ENCODE assay signal across 8 mouse cellular contexts in genomic region chr3:87884291-87884690, GRCm38 (mm10). TPM values are rescaled to one million over a fixed set of nuclear protein-coding genes. Genes with fewer than 3 reads are reported as not detected.
DNase-seq lines count a peak whose midpoint lies in the region; ATAC-seq and TF ChIP-seq lines count a peak whose summit lies in the region.

No protein-coding gene starts in this region.

- WGBS in lung, postnatal 0 days, result 0% methylated on average over 3 of the region's 3 CpGs
- 5% methylated on average over 3 of the region's 3 CpGs for WGBS in forebrain, embryonic 11.5 days
- WGBS in limb, embryonic 14.5 days, result 4% methylated on average over 3 of the region's 3 CpGs
- under 1% methylated on average over 3 of the region's 3 CpGs for WGBS in small intestine, adult 2 months

- no peak for ATAC-seq in lung, postnatal 0 days
- no peak for ATAC-seq in forebrain, embryonic 11.5 days (replicated peaks; ENCODE audit: low FRiP score)
- no peak for ATAC-seq in limb, embryonic 14.5 days (ENCODE audit: low FRiP score, low read depth)

- no peak for TF ChIP-seq EP300 in lung, postnatal 0 days (IDR thresholded peaks at IDR 0.05)

- H3K9ac ChIP-seq in lung, postnatal 0 days (replicated peaks; ENCODE audit: low read depth), result peak overlapping the region; percentile 89
- H3K9ac ChIP-seq in forebrain, embryonic 11.5 days (ENCODE audit: low read length), result peak overlapping the region; percentile 92
- H3K9ac ChIP-seq in limb, embryonic 14.5 days (ENCODE audit: low read depth, low read length, severe bottlenecking), result peak overlapping the region; percentile 89

- peaks cover 15% of the 10 kb centered on the region for H3K4me1 ChIP-seq in lung, postnatal 0 days (ENCODE audit: insufficient read depth, low read depth, low read length)
- peaks cover 5% of the 10 kb centered on the region; the same call in 1 of the 2 replicates for H3K4me1 ChIP-seq in forebrain, embryonic 11.5 days (replicated peaks; ENCODE audit: control insufficient read depth, insufficient read depth, low read length)
- peaks cover 12% of the 10 kb centered on the region for H3K4me1 ChIP-seq in limb, embryonic 14.5 days (ENCODE audit: control insufficient read depth, insufficient read depth, low read length)
- H3K4me1 ChIP-seq in small intestine, adult 2 months (ENCODE audit: control insufficient read depth, insufficient read depth, insufficient read length, low read length), result peaks cover 7% of the 10 kb centered on the region; the same call in 1 of the 2 replicates

- H3K9me3 ChIP-seq in lung, postnatal 0 days (ENCODE audit: low read length), result no peaks in the 10 kb centered on the region
- no peaks in the 10 kb centered on the region; the same call in 1 of the 2 replicates for H3K9me3 ChIP-seq in forebrain, embryonic 11.5 days (ENCODE audit: control insufficient read depth, low read length)
- 0 out of 2 replicates have a peak, but pooled peaks cover 3% of the 10 kb centered on the region for H3K9me3 ChIP-seq in limb, embryonic 14.5 days (ENCODE audit: control insufficient read depth, low read length)

- TF ChIP-seq POLR2A in limb, embryonic 14.5 days (IDR thresholded peaks at IDR 0.05; ENCODE audit: borderline replicate concordance, extremely low read depth, insufficient read depth, insufficient read length), result no peak
- TF ChIP-seq POLR2A in small intestine, adult 2 months (IDR thresholded peaks at IDR 0.05; ENCODE audit: low read depth, low read length), result no peak

- peak overlapping the region; percentile 89 for H3K4me2 ChIP-seq in lung, postnatal 0 days (replicated peaks; ENCODE audit: low read depth, low read length)
- H3K4me2 ChIP-seq in forebrain, embryonic 11.5 days (ENCODE audit: low read depth, low read length, severe bottlenecking), result peak overlapping the region; percentile 59
- H3K4me2 ChIP-seq in limb, embryonic 14.5 days (replicated peaks; ENCODE audit: low read depth, low read length, severe bottlenecking), result peak overlapping the region; percentile 94

- H3K27ac ChIP-seq in lung, postnatal 0 days (ENCODE audit: low read length), result peak overlapping the region; percentile 87; the same call in 1 of the 2 replicates
- H3K27ac ChIP-seq in forebrain, embryonic 11.5 days (ENCODE audit: low read depth, low read length), result no peak overlapping the region
- no peak overlapping the region for H3K27ac ChIP-seq in limb, embryonic 14.5 days (replicated peaks; ENCODE audit: low read depth, low read length)
- no peak overlapping the region for H3K27ac ChIP-seq in small intestine, adult 2 months (ENCODE audit: insufficient read depth, low read depth, low read length)

- no peaks in the 10 kb centered on the region for H3K36me3 ChIP-seq in lung, postnatal 0 days (ENCODE audit: insufficient read depth, low read length)
- peaks cover 3% of the 10 kb centered on the region for H3K36me3 ChIP-seq in forebrain, embryonic 11.5 days (ENCODE audit: control insufficient read depth, insufficient read depth, low read length)
- peaks cover 21% of the 10 kb centered on the region for H3K36me3 ChIP-seq in limb, embryonic 14.5 days (ENCODE audit: control insufficient read depth, insufficient read depth, low read length)
- peaks cover 6% of the 10 kb centered on the region for H3K36me3 ChIP-seq in small intestine, adult 2 months (ENCODE audit: control insufficient read depth, insufficient read depth, low read length)

- no peak for DNase-seq in lung, postnatal 0 days (ENCODE audit: low spot score)
- no peak for DNase-seq in lung, postnatal 25 days (ENCODE audit: low spot score)
- DNase-seq in forebrain, embryonic 11.5 days (ENCODE audit: low spot score), result no peak
- no peak for DNase-seq in limb, embryonic 14.5 days (ENCODE audit: low spot score)
- DNase-seq in cerebellum, postnatal 10 days, result no peak
- DNase-seq in left cerebral cortex, postnatal 10 days (ENCODE audit: extremely low spot score in 1 of 2, low spot score in 2 of 2), result no peak
- no peak for DNase-seq in natural killer cell, adult 2 months (ENCODE audit: low spot score in 2 of 2)

- H3K4me3 ChIP-seq in lung, postnatal 0 days (ENCODE audit: low read depth, low read length), result peak overlapping the region; percentile 93
- H3K4me3 ChIP-seq in forebrain, embryonic 11.5 days (ENCODE audit: low read depth, low read length), result peak overlapping the region; percentile 97
- H3K4me3 ChIP-seq in limb, embryonic 14.5 days (replicated peaks; ENCODE audit: low read length), result peak overlapping the region; percentile 97
- peak overlapping the region; percentile 79 for H3K4me3 ChIP-seq in small intestine, adult 2 months (ENCODE audit: low read depth, low read length)

- no peak for TF ChIP-seq CTCF in lung, postnatal 0 days (IDR thresholded peaks at IDR 0.05)
- TF ChIP-seq CTCF in small intestine, adult 2 months (IDR thresholded peaks at IDR 0.05; ENCODE audit: extremely low read depth, insufficient read length, insufficient replicate concordance, low read depth, low read length), result no peak

- intact Hi-C loops in left cerebral cortex, postnatal 10 days (cut with DNase I), result no loop called here

- H3K27me3 ChIP-seq in lung, postnatal 0 days (replicated peaks; ENCODE audit: insufficient read depth, low read length), result no peaks in the 10 kb centered on the region
- no peaks in the 10 kb centered on the region for H3K27me3 ChIP-seq in forebrain, embryonic 11.5 days (ENCODE audit: control insufficient read depth, insufficient read depth, low read length)
- H3K27me3 ChIP-seq in limb, embryonic 14.5 days (ENCODE audit: control insufficient read depth, insufficient read depth, low read length), result no peaks in the 10 kb centered on the region
- no peaks in the 10 kb centered on the region for H3K27me3 ChIP-seq in small intestine, adult 2 months (ENCODE audit: control insufficient read depth, insufficient read depth, low read length)

RNA-seq across cellular contexts. Expression of gene Prcc, which starts 1.1 kb away (rescaled TPM):
- polyA plus RNA-seq in lung, postnatal 0 days (2015; fragmentation: Nextera tagmentation; extraction: Ambion mirVana), result 9.7 and 9.8 TPM in 2 replicates
- polyA plus RNA-seq in forebrain, embryonic 11.5 days (2014; fragmentation: Nextera tagmentation; extraction: Ambion mirVana), result 19.6 and 22.3 TPM in 2 replicates
- 48.5 and 50.6 TPM in 2 replicates for polyA plus RNA-seq in limb, embryonic 14.5 days (2012; rRNA removed)
- polyA plus RNA-seq in limb, embryonic 14.5 days (2014; fragmentation: Nextera tagmentation; extraction: Ambion mirVana), result 15.8 and 16.8 TPM in 2 replicates
- 13.4 and 27.1 TPM in 2 replicates for polyA plus RNA-seq in small intestine, adult 2 months (2012; rRNA removed)
- total RNA-seq in left cerebral cortex, postnatal 10 days (2021), result 10 to 100 TPM; 63.0 to 63.8 TPM

RNA-seq across cellular contexts. Expression of gene Hdgf, which starts 21.8 kb away (rescaled TPM):
- polyA plus RNA-seq in lung, postnatal 0 days (2015; fragmentation: Nextera tagmentation; extraction: Ambion mirVana), result 186 and 199 TPM in 2 replicates
- polyA plus RNA-seq in forebrain, embryonic 11.5 days (2014; fragmentation: Nextera tagmentation; extraction: Ambion mirVana), result 325 and 329 TPM in 2 replicates
- polyA plus RNA-seq in limb, embryonic 14.5 days (2012; rRNA removed), result 160 and 203 TPM in 2 replicates
- polyA plus RNA-seq in limb, embryonic 14.5 days (2014; fragmentation: Nextera tagmentation; extraction: Ambion mirVana), result 260 and 268 TPM in 2 replicates
- 20.0 and 44.5 TPM in 2 replicates for polyA plus RNA-seq in small intestine, adult 2 months (2012; rRNA removed)
- 100 to 1,000 TPM; 120 to 123 TPM for total RNA-seq in left cerebral cortex, postnatal 10 days (2021)

RNA-seq across cellular contexts. Expression of gene Mrpl24, which starts 35.0 kb away (rescaled TPM):
- polyA plus RNA-seq in lung, postnatal 0 days (2015; fragmentation: Nextera tagmentation; extraction: Ambion mirVana), result 61.6 and 66.6 TPM in 2 replicates
- polyA plus RNA-seq in forebrain, embryonic 11.5 days (2014; fragmentation: Nextera tagmentation; extraction: Ambion mirVana), result 69.4 and 74.5 TPM in 2 replicates
- polyA plus RNA-seq in limb, embryonic 14.5 days (2012; rRNA removed), result 88.6 and 124 TPM in 2 replicates
- polyA plus RNA-seq in limb, embryonic 14.5 days (2014; fragmentation: Nextera tagmentation; extraction: Ambion mirVana), result 66.2 and 75.7 TPM in 2 replicates
- polyA plus RNA-seq in small intestine, adult 2 months (2012; rRNA removed), result 12.5 and 25.5 TPM in 2 replicates
- total RNA-seq in left cerebral cortex, postnatal 10 days (2021), result 10 to 100 TPM; 45.7 to 50.5 TPM

RNA-seq across cellular contexts. Expression of gene Sh2d2a, which starts 37.7 kb away (rescaled TPM):
- 0.25 and 0.29 TPM in 2 replicates for polyA plus RNA-seq in lung, postnatal 0 days (2015; fragmentation: Nextera tagmentation; extraction: Ambion mirVana)
- polyA plus RNA-seq in forebrain, embryonic 11.5 days (2014; fragmentation: Nextera tagmentation; extraction: Ambion mirVana), result not detected in 2 replicates
- polyA plus RNA-seq in limb, embryonic 14.5 days (2012; rRNA removed), result 0.08 and 0.18 TPM in 2 replicates
- polyA plus RNA-seq in limb, embryonic 14.5 days (2014; fragmentation: Nextera tagmentation; extraction: Ambion mirVana), result not detected in 2 replicates
- polyA plus RNA-seq in small intestine, adult 2 months (2012; rRNA removed), result 3.0 and 5.9 TPM in 2 replicates
- not detected for total RNA-seq in left cerebral cortex, postnatal 10 days (2021)

RNA-seq across cellular contexts. Expression of gene Isg20l2, which starts 45.8 kb away (rescaled TPM):
- polyA plus RNA-seq in lung, postnatal 0 days (2015; fragmentation: Nextera tagmentation; extraction: Ambion mirVana), result 22.5 and 24.9 TPM in 2 replicates
- polyA plus RNA-seq in forebrain, embryonic 11.5 days (2014; fragmentation: Nextera tagmentation; extraction: Ambion mirVana), result 73.9 and 78.7 TPM in 2 replicates
- polyA plus RNA-seq in limb, embryonic 14.5 days (2012; rRNA removed), result 35.7 and 39.7 TPM in 2 replicates
- 26.7 and 27.0 TPM in 2 replicates for polyA plus RNA-seq in limb, embryonic 14.5 days (2014; fragmentation: Nextera tagmentation; extraction: Ambion mirVana)
- polyA plus RNA-seq in small intestine, adult 2 months (2012; rRNA removed), result 3.9 and 7.0 TPM in 2 replicates
- total RNA-seq in left cerebral cortex, postnatal 10 days (2021), result 10 to 100 TPM; 17.0 to 17.3 TPM
